Mouse (Mus musculus) gastrocnemius, postnatal 36 days (tissue): ENCODE measurements around the gene Pde4d. TPM values are rescaled to one million over a fixed set of nuclear protein-coding genes. Genes with fewer than 3 reads are reported as not detected.
A peak's percentile ranks its signal among the peaks of the same experiment; 100 is the strongest.

ENCODE experiments used
- DNase-seq, 2 experiments: peaks; one replicate each; pipeline ENCODE4 v3.0.0; 2022
- intact Hi-C: fragments of 180-260 bp; cut with DNase I; formaldehyde crosslinking; loops from one replicate; pipeline ENCODE4 v1.15.1; 2025
- total RNA-seq, 2 experiments: library from RNA; stranded (reverse); gene quantifications; 2 replicates each; pipeline ENCODE4 v1.2.3; 2021

The Pde4d gene
- total RNA-seq, 2 experiments from 2014 or later: 190 to 235 TPM

- DNase-seq: no peak
- intact Hi-C loops: no loop called here
Measured at GRCm38 (mm10) chr13:109628606-109629005, 1178.9 kb downstream of the Pde4d start.

- intact Hi-C loops: no loop called here
- DNase-seq: no peak
Measured at GRCm38 (mm10) chr13:109629216-109629615, 1179.5 kb downstream of the Pde4d start.

- no peak for DNase-seq
- intact Hi-C loops: no loop called here
Measured at GRCm38 (mm10) chr13:109631399-109632026, 1181.8 kb downstream of the Pde4d start.

- intact Hi-C loops: no loop called here
Measured at GRCm38 (mm10) chr13:109632387-109633036, 1182.8 kb downstream of the Pde4d start.

GRCm38 (mm10) chr13:109633037-109633418 lies 1183.3 kb downstream of the Pde4d start:
- no peak for DNase-seq
- intact Hi-C loops: no loop called here

More at GRCm38 (mm10) chr13:109632387-109633036, 1182.8 kb downstream of the Pde4d start:
- peak; percentile 25 to 33 for DNase-seq

- no peak for DNase-seq
- intact Hi-C loops: no loop called here
Measured at GRCm38 (mm10) chr13:109635901-109636520, 1186.3 kb downstream of the Pde4d start.

- intact Hi-C loops: no loop called here
- no peak for DNase-seq
Measured at GRCm38 (mm10) chr13:109638273-109638672, 1188.5 kb downstream of the Pde4d start.

- intact Hi-C loops: no loop called here
- DNase-seq: no peak
Measured at GRCm38 (mm10) chr13:109639286-109639685, 1189.5 kb downstream of the Pde4d start.

- no peak for DNase-seq
- intact Hi-C loops: no loop called here
Measured at GRCm38 (mm10) chr13:109641562-109641961, 1191.8 kb downstream of the Pde4d start.

- intact Hi-C loops: no loop called here
- no peak for DNase-seq
Measured at GRCm38 (mm10) chr13:109643419-109643818, 1193.7 kb downstream of the Pde4d start.

GRCm38 (mm10) chr13:109644086-109644485 lies 1194.3 kb downstream of the Pde4d start:
- intact Hi-C loops: no loop called here
- no peak for DNase-seq

- intact Hi-C loops: no loop called here
- no peak for DNase-seq
Measured at GRCm38 (mm10) chr13:109645284-109645909, 1195.6 kb downstream of the Pde4d start.

- intact Hi-C loops: no loop called here
- DNase-seq: no peak
Measured at GRCm38 (mm10) chr13:109645910-109646284, 1196.1 kb downstream of the Pde4d start.

- intact Hi-C loops: no loop called here
- no peak for DNase-seq
Measured at GRCm38 (mm10) chr13:109646597-109647232, 1197.0 kb downstream of the Pde4d start.

- no peak for DNase-seq
- intact Hi-C loops: no loop called here
Measured at GRCm38 (mm10) chr13:109647479-109648199, 1197.9 kb downstream of the Pde4d start.

GRCm38 (mm10) chr13:109648311-109648710 lies 1198.6 kb downstream of the Pde4d start:
- DNase-seq: no peak
- intact Hi-C loops: no loop called here

GRCm38 (mm10) chr13:109651790-109652605 lies 1202.2 kb downstream of the Pde4d start:
- intact Hi-C loops: no loop called here
- no peak for DNase-seq

GRCm38 (mm10) chr13:109652631-109653030 lies 1202.9 kb downstream of the Pde4d start:
- intact Hi-C loops: no loop called here
- no peak for DNase-seq

- intact Hi-C loops: no loop called here
- no peak for DNase-seq
Measured at GRCm38 (mm10) chr13:109655390-109655789, 1205.6 kb downstream of the Pde4d start.
